Mouse (Mus musculus): ENCODE measurements at regions not wholly inside any gene's neighbourhood (a gene's known extent, or its start where the extent isn't known, plus 50 kb on each side); places are given as distances from the start of the nearest gene placed in this dataset.

GRCm38 (mm10) chr1:137378072-137378985 lies 418.1 kb upstream of the Nr5a2 start:
- Histone ChIP-seq H3K27ac (ENCODE audit: low read depth) (no peak overlapping the region), H3K9me3 (ENCODE audit: low read length) (no peaks in the 10 kb centered on the region), H3K4me1 (ENCODE audit: insufficient read depth) (no peaks in the 10 kb centered on the region), H3K4me2 (ENCODE audit: low read depth, low read length) (no peak overlapping the region), H3K4me3 (ENCODE audit: low read depth, low read length) (no peak overlapping the region), H3K9ac (replicated peaks) (no peak overlapping the region), H3K36me3 (replicated peaks; ENCODE audit: insufficient read depth, low read length) (no peaks in the 10 kb centered on the region), H3K27me3 (ENCODE audit: insufficient read depth, low read length) (no peaks in the 10 kb centered on the region)
- TF ChIP-seq CTCF (IDR thresholded peaks at IDR 0.05; ENCODE audit: low read depth) (no peak), EP300 (IDR thresholded peaks at IDR 0.05; ENCODE audit: low read depth) (no peak)
- 45% methylated on average over 6 of the region's 6 CpGs for WGBS (ENCODE audit: insufficient replicate concordance)
- DNase-seq (no peak), ATAC-seq (no peak)

- 63% methylated on average over 10 of the region's 10 CpGs for WGBS (ENCODE audit: insufficient replicate concordance)
- no peak for ATAC-seq
- TF ChIP-seq CTCF (IDR thresholded peaks at IDR 0.05; ENCODE audit: low read depth) (no peak), EP300 (IDR thresholded peaks at IDR 0.05; ENCODE audit: low read depth) (no peak)
Measured at GRCm38 (mm10) chr1:137376685-137377084, 416.4 kb upstream of the Nr5a2 start.

GRCm38 (mm10) chr1:137374641-137375040 lies 414.4 kb upstream of the Nr5a2 start:
- ATAC-seq = no peak
- TF ChIP-seq EP300 (IDR thresholded peaks at IDR 0.05; ENCODE audit: low read depth) (no peak), CTCF (IDR thresholded peaks at IDR 0.05; ENCODE audit: low read depth) (no peak)
- Histone ChIP-seq H3K36me3 (replicated peaks; ENCODE audit: insufficient read depth, low read length) (no peaks in the 10 kb centered on the region), H3K27me3 (ENCODE audit: insufficient read depth, low read length) (no peaks in the 10 kb centered on the region), H3K9me3 (ENCODE audit: low read length) (no peaks in the 10 kb centered on the region), H3K4me3 (ENCODE audit: low read depth, low read length) (no peak overlapping the region), H3K27ac (ENCODE audit: low read depth) (no peak overlapping the region), H3K4me1 (ENCODE audit: insufficient read depth) (no peaks in the 10 kb centered on the region), H3K4me2 (ENCODE audit: low read depth, low read length) (no peak overlapping the region), H3K9ac (replicated peaks) (no peak overlapping the region)
- WGBS (ENCODE audit: insufficient replicate concordance) = 67% methylated on average over 4 of the region's 4 CpGs
- DNase-seq = no peak

More at GRCm38 (mm10) chr1:137376685-137377084, 416.4 kb upstream of the Nr5a2 start:
- H3K27me3 ChIP-seq (ENCODE audit: insufficient read depth, low read length) = no peaks in the 10 kb centered on the region
- no peaks in the 10 kb centered on the region for H3K9me3 ChIP-seq (ENCODE audit: low read length)
- no peak overlapping the region for H3K4me3 ChIP-seq (ENCODE audit: low read depth, low read length)
- no peaks in the 10 kb centered on the region for H3K36me3 ChIP-seq (replicated peaks; ENCODE audit: insufficient read depth, low read length)
- H3K27ac ChIP-seq (ENCODE audit: low read depth) = no peak overlapping the region
- no peak overlapping the region for H3K4me2 ChIP-seq (ENCODE audit: low read depth, low read length)
- no peaks in the 10 kb centered on the region for H3K4me1 ChIP-seq (ENCODE audit: insufficient read depth)
- DNase-seq = no peak
- H3K9ac ChIP-seq (replicated peaks) = no peak overlapping the region

- DNase-seq = no peak
- ATAC-seq = no peak
- Histone ChIP-seq H3K4me3 (ENCODE audit: low read depth, low read length) (no peak overlapping the region), H3K36me3 (replicated peaks; ENCODE audit: insufficient read depth, low read length) (no peaks in the 10 kb centered on the region), H3K4me1 (ENCODE audit: insufficient read depth) (no peaks in the 10 kb centered on the region), H3K27ac (ENCODE audit: low read depth) (no peak overlapping the region), H3K9ac (replicated peaks) (no peak overlapping the region), H3K9me3 (ENCODE audit: low read length) (no peaks in the 10 kb centered on the region), H3K4me2 (ENCODE audit: low read depth, low read length) (no peak overlapping the region), H3K27me3 (ENCODE audit: insufficient read depth, low read length) (no peaks in the 10 kb centered on the region)
- TF ChIP-seq CTCF (IDR thresholded peaks at IDR 0.05; ENCODE audit: low read depth) (no peak), EP300 (IDR thresholded peaks at IDR 0.05; ENCODE audit: low read depth) (no peak)
- 67% methylated on average over 15 of the region's 15 CpGs for WGBS (ENCODE audit: insufficient replicate concordance)
Measured at GRCm38 (mm10) chr1:137373509-137374420, 413.5 kb upstream of the Nr5a2 start.

GRCm38 (mm10) chr1:137372236-137372635 lies 412.0 kb upstream of the Nr5a2 start:
- WGBS (ENCODE audit: insufficient replicate concordance) = 82% methylated on average over 3 of the region's 3 CpGs
- TF ChIP-seq CTCF (IDR thresholded peaks at IDR 0.05; ENCODE audit: low read depth) (no peak), EP300 (IDR thresholded peaks at IDR 0.05; ENCODE audit: low read depth) (no peak)
- ATAC-seq = no peak
- DNase-seq = no peak
- Histone ChIP-seq H3K27ac (ENCODE audit: low read depth) (no peak overlapping the region), H3K4me3 (ENCODE audit: low read depth, low read length) (no peak overlapping the region), H3K4me1 (ENCODE audit: insufficient read depth) (no peaks in the 10 kb centered on the region), H3K9me3 (ENCODE audit: low read length) (no peaks in the 10 kb centered on the region), H3K36me3 (replicated peaks; ENCODE audit: insufficient read depth, low read length) (no peaks in the 10 kb centered on the region), H3K27me3 (ENCODE audit: insufficient read depth, low read length) (no peaks in the 10 kb centered on the region), H3K4me2 (ENCODE audit: low read depth, low read length) (no peak overlapping the region), H3K9ac (replicated peaks) (no peak overlapping the region)

- Histone ChIP-seq H3K36me3 (replicated peaks; ENCODE audit: insufficient read depth, low read length) (no peaks in the 10 kb centered on the region), H3K4me1 (ENCODE audit: insufficient read depth) (no peaks in the 10 kb centered on the region), H3K4me3 (ENCODE audit: low read depth, low read length) (no peak overlapping the region), H3K27me3 (ENCODE audit: insufficient read depth, low read length) (no peaks in the 10 kb centered on the region), H3K4me2 (ENCODE audit: low read depth, low read length) (no peak overlapping the region), H3K9me3 (ENCODE audit: low read length) (no peaks in the 10 kb centered on the region), H3K27ac (ENCODE audit: low read depth) (no peak overlapping the region), H3K9ac (replicated peaks) (no peak overlapping the region)
- ATAC-seq (no peak), DNase-seq (no peak)
- no peak for TF ChIP-seq CTCF (IDR thresholded peaks at IDR 0.05; ENCODE audit: low read depth)
- no peak for TF ChIP-seq EP300 (IDR thresholded peaks at IDR 0.05; ENCODE audit: low read depth)
Measured at GRCm38 (mm10) chr1:137364396-137364795, 404.1 kb upstream of the Nr5a2 start.
